Mouse (Mus musculus) forebrain, embryonic 11.5 days (tissue): ENCODE results near the gene Cox20. TPM values are rescaled to one million over a fixed set of nuclear protein-coding genes. Genes with fewer than 3 reads are reported as not detected.

ENCODE experiments used
- ATAC-seq: fragments of 200-750 bp; cut with Nextera tagmentation; replicated peaks from 2 replicates; pipeline ENCODE4 v1.8.0; 2017; ENCODE audit warnings: moderate TSS enrichment; ENCODE audit not compliant: low FRiP score
- DNase-seq: peaks from one replicate; pipeline ENCODE4 v3.0.0-alpha.2; 2017; ENCODE audit warnings: low spot score
- H3K27ac ChIP-seq: fragments of 300-500 bp; sonication (generic); 2 replicates; pipeline ENCODE4 v1.5.1; 2014; ENCODE audit warnings: low read depth, low read length
- H3K27me3 ChIP-seq: fragments of 300-500 bp; sonication (generic); 2 replicates; pipeline ENCODE4 v1.6.1; 2014; ENCODE audit warnings: mild to moderate bottlenecking, low read length, mixed read lengths; ENCODE audit not compliant: control insufficient read depth, insufficient read depth
- H3K36me3 ChIP-seq: fragments of 300-500 bp; sonication (generic); 2 replicates; pipeline ENCODE4 v1.6.1; 2014; ENCODE audit warnings: mild to moderate bottlenecking, low read length, moderate library complexity, mixed read lengths; ENCODE audit not compliant: control insufficient read depth, insufficient read depth
- H3K4me1 ChIP-seq: fragments of 300-500 bp; sonication (generic); replicated peaks from 2 replicates; pipeline ENCODE4 v1.6.1; 2014; ENCODE audit warnings: low read length, mixed read lengths; ENCODE audit not compliant: control insufficient read depth, insufficient read depth
- H3K4me2 ChIP-seq: fragments of 300-500 bp; sonication (generic); 2 replicates; pipeline ENCODE4 v1.6.1; 2014; ENCODE audit warnings: low read depth, mild to moderate bottlenecking, low read length, moderate library complexity, mixed read lengths; ENCODE audit not compliant: severe bottlenecking
- H3K4me3 ChIP-seq: fragments of 300-500 bp; sonication (generic); 2 replicates; pipeline ENCODE4 v1.5.1; 2014; ENCODE audit warnings: low read depth, low read length
- H3K9ac ChIP-seq: fragments of 300-500 bp; sonication (generic); 2 replicates; pipeline ENCODE4 v1.6.1; 2014; ENCODE audit warnings: low read length
- H3K9me3 ChIP-seq: fragments of 300-500 bp; sonication (generic); 2 replicates; pipeline ENCODE4 v1.6.1; 2016; ENCODE audit warnings: low read length, mixed read lengths; ENCODE audit not compliant: control insufficient read depth
- WGBS: fragments of 180-500 bp; shearing (Covaris S2); extraction: QIAGEN DNeasy Blood & Tissue Kit; methylation state at CpG from one replicate; pipeline ENCODE4 v1.1.7; 2014; 5-methylcytosine and 5-hydroxymethylcytosine counted together
- polyA plus RNA-seq: library from polyadenylated mRNA; unstranded; fragments of >200 nt; fragmentation: Nextera tagmentation; extraction: Ambion mirVana; gene quantifications from 2 replicates; pipeline ENCODE4 v1.2.1, GENCODE M21; 2014

Cox20 gene
- polyA plus RNA-seq, 1 experiment from 2014 or later: 112 TPM

GRCm38 (mm10) chr1:178351643-178352042, 32.7 kb downstream of the Cox20 start:
- Histone ChIP-seq H3K4me2 (no peak overlapping the region), H3K9ac (no peak overlapping the region), H3K4me3 (no peak overlapping the region), H3K27me3 (no peaks in the 10 kb centered on the region), H3K9me3 (no peaks in the 10 kb centered on the region), H3K27ac (no peak overlapping the region), H3K4me1 (no peaks in the 10 kb centered on the region), H3K36me3 (no peaks in the 10 kb centered on the region)
- no peak for ATAC-seq
- no peak for DNase-seq

- DNase-seq (no peak), ATAC-seq (no peak)
- H3K27me3 ChIP-seq: no peaks in the 10 kb centered on the region
- no peak overlapping the region for H3K4me3 ChIP-seq
- no peak overlapping the region for H3K27ac ChIP-seq
- H3K9me3 ChIP-seq: no peaks in the 10 kb centered on the region
- 65% methylated on average over 3 of the region's 3 CpGs for WGBS
- no peak overlapping the region for H3K9ac ChIP-seq
- no peaks in the 10 kb centered on the region for H3K36me3 ChIP-seq
- no peaks in the 10 kb centered on the region for H3K4me1 ChIP-seq
- H3K4me2 ChIP-seq: no peak overlapping the region
Measured at GRCm38 (mm10) chr1:178354576-178354975, 35.6 kb downstream of the Cox20 start.

GRCm38 (mm10) chr1:178357776-178358710, 39.1 kb downstream of the Cox20 start:
- H3K36me3 ChIP-seq: no peaks in the 10 kb centered on the region
- H3K9me3 ChIP-seq: no peaks in the 10 kb centered on the region
- 71% methylated on average over 12 of the region's 12 CpGs for WGBS
- H3K4me2 ChIP-seq: no peak overlapping the region
- no peak overlapping the region for H3K9ac ChIP-seq
- no peaks in the 10 kb centered on the region for H3K4me1 ChIP-seq
- no peaks in the 10 kb centered on the region for H3K27me3 ChIP-seq
- no peak overlapping the region for H3K27ac ChIP-seq
- no peak for ATAC-seq
- no peak overlapping the region for H3K4me3 ChIP-seq
- DNase-seq: no peak

- DNase-seq (no peak), ATAC-seq (no peak)
- Histone ChIP-seq H3K27ac (no peak overlapping the region), H3K4me2 (no peak overlapping the region), H3K9ac (no peak overlapping the region), H3K4me3 (no peak overlapping the region), H3K36me3 (no peaks in the 10 kb centered on the region), H3K9me3 (no peaks in the 10 kb centered on the region), H3K27me3 (no peaks in the 10 kb centered on the region), H3K4me1 (no peaks in the 10 kb centered on the region)
- WGBS: 88% methylated on average over 11 of the region's 11 CpGs
Measured at GRCm38 (mm10) chr1:178360264-178360663, 41.3 kb downstream of the Cox20 start.

GRCm38 (mm10) chr1:178360702-178361101, 41.8 kb downstream of the Cox20 start:
- Histone ChIP-seq H3K27me3 (no peaks in the 10 kb centered on the region), H3K9ac (no peak overlapping the region), H3K36me3 (no peaks in the 10 kb centered on the region), H3K27ac (no peak overlapping the region), H3K9me3 (no peaks in the 10 kb centered on the region), H3K4me3 (no peak overlapping the region), H3K4me2 (no peak overlapping the region), H3K4me1 (no peaks in the 10 kb centered on the region)
- WGBS: 56% methylated on average over 2 of the region's 2 CpGs
- DNase-seq: no peak
- 0 out of 2 replicates have a peak, but pooled peaks have one; percentile 24 for ATAC-seq

GRCm38 (mm10) chr1:178365171-178365570, 46.2 kb downstream of the Cox20 start:
- no peak for DNase-seq
- ATAC-seq: no peak
- H3K27me3 ChIP-seq: no peaks in the 10 kb centered on the region
- H3K36me3 ChIP-seq: no peaks in the 10 kb centered on the region
- peaks cover 3% of the 10 kb centered on the region; the same call in 1 of the 2 replicates for H3K4me1 ChIP-seq
- no peaks in the 10 kb centered on the region for H3K9me3 ChIP-seq
- H3K27ac ChIP-seq: no peak overlapping the region
- no peak overlapping the region for H3K4me2 ChIP-seq
- H3K4me3 ChIP-seq: no peak overlapping the region
- H3K9ac ChIP-seq: no peak overlapping the region
- WGBS: 88% methylated on average over 6 of the region's 6 CpGs

GRCm38 (mm10) chr1:178368121-178368520, 49.2 kb downstream of the Cox20 start:
- ATAC-seq: no peak
- H3K4me1 ChIP-seq: peaks cover 3% of the 10 kb centered on the region; the same call in 1 of the 2 replicates
- H3K36me3 ChIP-seq: no peaks in the 10 kb centered on the region
- no peaks in the 10 kb centered on the region for H3K27me3 ChIP-seq
- DNase-seq: no peak
- H3K4me2 ChIP-seq: no peak overlapping the region; the same call in 1 of the 2 replicates
- no peak overlapping the region for H3K27ac ChIP-seq
- no peak overlapping the region for H3K9ac ChIP-seq
- WGBS: 76% methylated on average over 6 of the region's 6 CpGs
- no peak overlapping the region for H3K4me3 ChIP-seq
- no peaks in the 10 kb centered on the region for H3K9me3 ChIP-seq

GRCm38 (mm10) chr1:178368548-178369271, 49.8 kb downstream of the Cox20 start:
- H3K9ac ChIP-seq: peak overlapping the region; percentile 55
- WGBS: 3% methylated on average over 36 of the region's 36 CpGs
- H3K36me3 ChIP-seq: no peaks in the 10 kb centered on the region
- DNase-seq (peak; percentile 92), ATAC-seq (peak; percentile 96)
- peaks cover 3% of the 10 kb centered on the region; the same call in 1 of the 2 replicates for H3K4me1 ChIP-seq
- H3K9me3 ChIP-seq: no peaks in the 10 kb centered on the region
- H3K4me2 ChIP-seq: peak overlapping the region; percentile 65
- peak overlapping the region; percentile 38 for H3K4me3 ChIP-seq
- no peak overlapping the region for H3K27ac ChIP-seq
- H3K27me3 ChIP-seq: no peaks in the 10 kb centered on the region
